Mouse (Mus musculus) liver, adult 2 months (tissue): Measurements from ENCODE around the gene 1700010B08Rik. TPM values are rescaled to one million over a fixed set of nuclear protein-coding genes. Genes with fewer than 3 reads are reported as not detected.

Source experiments
- DNase-seq: peaks from one replicate; pipeline ENCODE4 v3.0.0-alpha.2; 2011; ENCODE audit warnings: low read depth, low spot score; ENCODE audit errors: extremely low read depth
- H3K27ac ChIP-seq: fragments of 200-500 bp; replicated peaks from 2 replicates; pipeline ENCODE4 v1.5.1; 2012; ENCODE audit warnings: low read depth, mild to moderate bottlenecking, control low read depth, inconsistent platforms, low read length; ENCODE audit not compliant: insufficient read depth
- H3K27me3 ChIP-seq: fragments of 200-500 bp; 2 replicates; pipeline ENCODE4 v1.6.1; 2012; ENCODE audit warnings: mild to moderate bottlenecking, moderate library complexity, low read length, inconsistent platforms; ENCODE audit not compliant: control insufficient read depth, insufficient read depth
- H3K36me3 ChIP-seq: fragments of 200-500 bp; 2 replicates; pipeline ENCODE4 v1.6.1; 2012; ENCODE audit warnings: low read length, inconsistent platforms; ENCODE audit not compliant: control insufficient read depth, insufficient read depth
- H3K4me1 ChIP-seq: fragments of 200-500 bp; 2 replicates; pipeline ENCODE4 v1.6.1; 2011; ENCODE audit warnings: low read length; ENCODE audit not compliant: control insufficient read depth, insufficient read depth
- H3K4me3 ChIP-seq: fragments of 200-500 bp; 2 replicates; pipeline ENCODE4 v1.5.1; 2011; ENCODE audit warnings: low read depth, mild to moderate bottlenecking, control low read depth, low read length, moderate library complexity; ENCODE audit not compliant: insufficient read depth
- H3K79me2 ChIP-seq: fragments of 200-500 bp; 2 replicates; pipeline ENCODE4 v1.6.1; 2012; ENCODE audit warnings: inconsistent platforms, mild to moderate bottlenecking, low read length, moderate library complexity; ENCODE audit not compliant: control insufficient read depth, insufficient read depth
- H3K9ac ChIP-seq: fragments of 200-500 bp; 2 replicates; pipeline ENCODE4 v1.6.1; 2012; ENCODE audit warnings: low read depth, mild to moderate bottlenecking, control low read depth, inconsistent platforms, low read length
- CTCF ChIP-seq: fragments of 200-500 bp; IDR thresholded peaks from 2 replicates; pipeline ENCODE4 v1.5.1; 2011; ENCODE audit warnings: low read depth, low read length, control low read depth
- POLR2A ChIP-seq: fragments of 200-500 bp; IDR thresholded peaks from 2 replicates; pipeline ENCODE4 v1.6.1; 2011; ENCODE audit warnings: low read length, control low read depth; ENCODE audit not compliant: insufficient read depth; ENCODE audit errors: extremely low read depth
- WGBS: fragments of 180-500 bp; shearing (Covaris S2); methylation state at CpG from one replicate; pipeline ENCODE4 v1.1.7; 2018; 5-methylcytosine and 5-hydroxymethylcytosine counted together
- polyA plus RNA-seq: library from polyadenylated mRNA; depleted of rRNA; stranded (reverse); fragments of >200 nt; gene quantifications from 2 replicates; pipeline ENCODE4 v1.2.3, GENCODE M21; 2012
- total RNA-seq: library from RNA; depleted of rRNA; stranded (reverse); fragments of >200 nt; gene quantifications from 2 replicates; pipeline ENCODE4 v1.2.3, GENCODE M21; 2014

1700010B08Rik gene
- total and polyA plus RNA-seq, 2 experiments: not detected

- no peaks in the 10 kb centered on the region for H3K27me3 ChIP-seq
- no peak overlapping the region for H3K4me3 ChIP-seq
- H3K27ac ChIP-seq: no peak overlapping the region
- DNase-seq: no peak
- TF ChIP-seq CTCF: no peak
- no peaks in the 10 kb centered on the region for H3K4me1 ChIP-seq
- H3K36me3 ChIP-seq: no peaks in the 10 kb centered on the region
- whole genome bisulfite sequencing: 50% methylated on average over 10 of the region's 10 CpGs
- no peaks in the 10 kb centered on the region for H3K79me2 ChIP-seq
- H3K9ac ChIP-seq: no peak overlapping the region
These were observed 6.6 kb upstream of the 1700010B08Rik start for GRCm38 (mm10) chr2:173712656-173713055.

- 93% methylated on average over 4 of the region's 4 CpGs for WGBS
- no peaks in the 10 kb centered on the region for H3K4me1 ChIP-seq
- no peaks in the 10 kb centered on the region for H3K36me3 ChIP-seq
- H3K9ac ChIP-seq: no peak overlapping the region
- no peak overlapping the region for H3K27ac ChIP-seq
- H3K79me2 ChIP-seq: no peaks in the 10 kb centered on the region
- H3K4me3 ChIP-seq: no peak overlapping the region
- no peaks in the 10 kb centered on the region for H3K27me3 ChIP-seq
- TF ChIP-seq POLR2A: no peak
- no peak for TF ChIP-seq CTCF
- no peak for DNase-seq
These were observed 6.0 kb upstream of the 1700010B08Rik start for GRCm38 (mm10) chr2:173713241-173713640.

- no peaks in the 10 kb centered on the region for H3K79me2 ChIP-seq
- no peaks in the 10 kb centered on the region for H3K36me3 ChIP-seq
- no peak overlapping the region for H3K27ac ChIP-seq
- H3K27me3 ChIP-seq: no peaks in the 10 kb centered on the region
- no peak overlapping the region for H3K4me3 ChIP-seq
- TF ChIP-seq CTCF: no peak
- no peak for TF ChIP-seq POLR2A
- H3K4me1 ChIP-seq: no peaks in the 10 kb centered on the region
- no peak for DNase-seq
- H3K9ac ChIP-seq: no peak overlapping the region
- WGBS: 86% methylated on average over 8 of the region's 8 CpGs
These were observed 4.5 kb upstream of the 1700010B08Rik start for GRCm38 (mm10) chr2:173714620-173715218.

GRCm38 (mm10) chr2:173716966-173717365 is 2.2 kb upstream of the 1700010B08Rik start:
- 91% methylated on average over 5 of the region's 5 CpGs for WGBS
- H3K9ac ChIP-seq: no peak overlapping the region

GRCm38 (mm10) chr2:173722251-173722857 is 3.1 kb downstream of the 1700010B08Rik start:
- Histone ChIP-seq H3K36me3 (no peaks in the 10 kb centered on the region), H3K79me2 (no peaks in the 10 kb centered on the region), H3K9ac (no peak overlapping the region), H3K27ac (no peak overlapping the region), H3K4me3 (no peak overlapping the region), H3K27me3 (no peaks in the 10 kb centered on the region), H3K4me1 (no peaks in the 10 kb centered on the region)
- TF ChIP-seq POLR2A (no peak), CTCF (no peak)
- no peak for DNase-seq
- 56% methylated on average over 11 of the region's 11 CpGs for WGBS

More at GRCm38 (mm10) chr2:173716966-173717365, 2.2 kb upstream of the 1700010B08Rik start:
- TF ChIP-seq CTCF (no peak), POLR2A (no peak)
- Histone ChIP-seq H3K36me3 (no peaks in the 10 kb centered on the region), H3K27me3 (no peaks in the 10 kb centered on the region), H3K79me2 (no peaks in the 10 kb centered on the region), H3K27ac (no peak overlapping the region), H3K4me3 (no peak overlapping the region), H3K4me1 (no peaks in the 10 kb centered on the region)
- no peak for DNase-seq

DNA sequence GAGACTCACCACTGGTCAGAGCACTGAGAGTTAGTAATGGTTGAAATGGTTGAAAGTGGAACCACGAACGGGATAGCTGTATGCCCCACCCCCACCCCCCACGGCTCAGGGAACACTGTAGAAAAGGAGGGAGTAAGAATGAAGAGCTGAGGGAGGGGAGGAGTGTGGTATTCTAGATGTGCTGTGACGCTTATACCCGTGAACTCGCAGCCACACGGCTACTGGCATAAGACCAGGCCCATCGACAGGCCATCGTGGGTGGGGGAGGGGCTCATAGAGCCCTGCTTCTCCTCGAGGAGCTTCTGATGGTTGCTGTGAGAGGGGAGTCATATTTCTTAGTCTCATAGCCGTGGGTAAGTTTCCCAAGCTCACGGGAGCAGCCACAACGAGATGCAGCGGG is 5.2 kb downstream of the 1700010B08Rik start:
- no peak for TF ChIP-seq CTCF
- TF ChIP-seq POLR2A: no peak
- Histone ChIP-seq H3K27ac (no peak overlapping the region), H3K36me3 (no peaks in the 10 kb centered on the region), H3K27me3 (no peaks in the 10 kb centered on the region), H3K9ac (no peak overlapping the region), H3K4me1 (no peaks in the 10 kb centered on the region), H3K4me3 (no peak overlapping the region), H3K79me2 (no peaks in the 10 kb centered on the region)
- DNase-seq: no peak
- 73% methylated on average over 14 of the region's 14 CpGs for WGBS
